Mouse (Mus musculus) CD4-positive, CD25-positive, alpha-beta regulatory T cell, adult 4 months (primary cell): Measurements from ENCODE around the gene Krtap26-1. TPM values are rescaled to one million over a fixed set of nuclear protein-coding genes. Genes with fewer than 3 reads are reported as not detected.

Experiments
- polyA plus RNA-seq, 2 experiments: library from polyadenylated mRNA; unstranded; fragments of 100-300 nt; shearing (Covaris generic); gene quantifications; one replicate each; pipeline ENCODE4 v1.2.1; 2017

Krtap26-1 gene
- polyA plus RNA-seq, 2 experiments from 2014 or later, result not detected

Other genes with a start within 250 kb of the Krtap26-1 start
- not detected for gene Cldn17, start 140.8 kb downstream of the Krtap26-1 start, polyA plus RNA-seq
- gene Cldn8, start 84.6 kb downstream of the Krtap26-1 start, polyA plus RNA-seq, result not detected
- gene Krtap24-1, start 35.5 kb downstream of the Krtap26-1 start, polyA plus RNA-seq, result not detected
- gene 2310079G19Rik, start 20.1 kb downstream of the Krtap26-1 start, polyA plus RNA-seq, result not detected
- not detected for gene Krtap27-1, start 23.9 kb upstream of the Krtap26-1 start, polyA plus RNA-seq
- gene 2310061N02Rik, start 60.2 kb upstream of the Krtap26-1 start, polyA plus RNA-seq, result not detected
- not detected for gene Krtap13-1, start 81.1 kb upstream of the Krtap26-1 start, polyA plus RNA-seq
- not detected for gene Krtap13, start 103.8 kb upstream of the Krtap26-1 start, polyA plus RNA-seq
- gene 2310034C09Rik, start 111.1 kb upstream of the Krtap26-1 start, polyA plus RNA-seq, result not detected
- gene 2310057N15Rik, start 126.4 kb upstream of the Krtap26-1 start, polyA plus RNA-seq, result not detected
- gene Gm5965, start 130.1 kb upstream of the Krtap26-1 start, polyA plus RNA-seq, result not detected
- gene Gm20741, start 164.4 kb upstream of the Krtap26-1 start, polyA plus RNA-seq, result not detected
- gene Krtap15, start 172.4 kb upstream of the Krtap26-1 start, polyA plus RNA-seq, result not detected
- not detected for gene Krtap14, start 178.3 kb upstream of the Krtap26-1 start, polyA plus RNA-seq
- not detected for gene Krtap19-1, start 221.6 kb upstream of the Krtap26-1 start, polyA plus RNA-seq
- not detected for gene Krtap19-2, start 226.5 kb upstream of the Krtap26-1 start, polyA plus RNA-seq
- gene Krtap19-3, start 230.2 kb upstream of the Krtap26-1 start, polyA plus RNA-seq, result not detected
- gene Krtap19-4, start 237.3 kb upstream of the Krtap26-1 start, polyA plus RNA-seq, result not detected
- gene Krtap19-5, start 248.7 kb upstream of the Krtap26-1 start, polyA plus RNA-seq, result not detected